Comparison of ENCODE assay signal across 18 mouse cellular contexts in genomic region chr13:63032304-63032830, GRCm38 (mm10).
DNase-seq lines count a peak whose midpoint lies in the region; ATAC-seq and TF ChIP-seq lines count a peak whose summit lies in the region.
"Had no signal": no experiment of that assay in that cellular context is flagged by ENCODE, and none has a peak within 500 bp of the region (broad histone marks: within the 10 kb centered on the region; RNA-seq: fewer than 3 reads in every experiment).

No protein-coding gene starts in this region.

- H3K27ac ChIP-seq in kidney, postnatal 0 days = peak overlapping the region; percentile 33; the same call in 1 of the 2 replicates
- H3K27ac ChIP-seq in heart, embryonic 16.5 days (ENCODE audit: low read length) = no peak overlapping the region
- H3K27ac ChIP-seq: hindbrain, embryonic 10.5 days; liver, embryonic 15.5 days; macrophage; midbrain, embryonic 13.5 days; stomach, embryonic 15.5 days had no signal

- TF ChIP-seq CTCF in kidney, postnatal 0 days (IDR thresholded peaks at IDR 0.05; ENCODE audit: low read depth) = no peak

- no peak overlapping the region for H3K4me2 ChIP-seq in kidney, postnatal 0 days (ENCODE audit: low read length)
- H3K4me2 ChIP-seq in heart, embryonic 16.5 days (ENCODE audit: low read depth, low read length) = no peak overlapping the region
- H3K4me2 ChIP-seq: liver, embryonic 15.5 days; midbrain, embryonic 13.5 days; stomach, embryonic 15.5 days had no signal

- no peak overlapping the region for H3K9ac ChIP-seq in kidney, postnatal 0 days (ENCODE audit: low read depth, low read length)
- no peak overlapping the region for H3K9ac ChIP-seq in heart, embryonic 16.5 days (ENCODE audit: low read length)
- H3K9ac ChIP-seq: liver, embryonic 15.5 days; midbrain, embryonic 13.5 days; stomach, embryonic 15.5 days had no signal

- WGBS in kidney, postnatal 0 days = 58% methylated on average over 5 of the region's 5 CpGs
- 63% methylated on average over 5 of the region's 5 CpGs for WGBS in heart, embryonic 16.5 days

- no peaks in the 10 kb centered on the region for H3K27me3 ChIP-seq in kidney, postnatal 0 days (ENCODE audit: insufficient read depth, low read length)
- H3K27me3 ChIP-seq in heart, embryonic 16.5 days (ENCODE audit: control insufficient read depth, insufficient read depth, low read length) = no peaks in the 10 kb centered on the region
- H3K27me3 ChIP-seq: CH12.LX; liver, embryonic 15.5 days; midbrain, embryonic 13.5 days; stomach, embryonic 15.5 days had no signal

- no peaks in the 10 kb centered on the region for H3K4me1 ChIP-seq in kidney, postnatal 0 days (replicated peaks; ENCODE audit: insufficient read depth, low read length)
- peaks cover 5% of the 10 kb centered on the region for H3K4me1 ChIP-seq in heart, embryonic 16.5 days (ENCODE audit: control insufficient read depth, insufficient read depth, low read length)
- H3K4me1 ChIP-seq: liver, embryonic 15.5 days had no signal

- DNase-seq in heart, adult 11 months = peak; percentile 92
- DNase-seq in heart, postnatal 14 days = no peak
- DNase-seq in kidney, postnatal 0 days (ENCODE audit: low spot score) = peak; percentile 48
- no peak for DNase-seq in kidney, postnatal 36 days
- peak; percentile 40 for DNase-seq in fibroblast of lung, adult 2 months (ENCODE audit: low read depth)
- no peak for DNase-seq in urinary bladder, adult 2 months (ENCODE audit: low spot score)
- DNase-seq in right cerebral cortex, postnatal 36 days (ENCODE audit: low spot score in 2 of 2) = no peak
- DNase-seq: cerebellum, adult 11 months; kidney, adult 9 months; thymus, postnatal 36 days had no signal

- no peaks in the 10 kb centered on the region for H3K36me3 ChIP-seq in kidney, postnatal 0 days (ENCODE audit: insufficient read depth, low read length)
- no peaks in the 10 kb centered on the region for H3K36me3 ChIP-seq in heart, embryonic 16.5 days (ENCODE audit: control insufficient read depth, insufficient read depth)
- H3K36me3 ChIP-seq: hindbrain, embryonic 10.5 days; liver, embryonic 15.5 days; midbrain, embryonic 13.5 days; stomach, embryonic 15.5 days had no signal

- intact Hi-C loops in heart, postnatal 14 days (cut with DNase I) = no loop called here

- no peak for ATAC-seq in kidney, postnatal 0 days (replicated peaks; ENCODE audit: low FRiP score, low read depth)
- ATAC-seq in heart, embryonic 16.5 days (replicated peaks; ENCODE audit: extremely low read depth, insufficient read depth, low FRiP score) = 0 out of 2 replicates have a peak, but pooled peaks have one; percentile 61
- ATAC-seq: activated CD4-positive, CD25-positive, alpha-beta regulatory T cell, adult 4 months had no signal

- no peak overlapping the region for H3K4me3 ChIP-seq in kidney, postnatal 0 days (replicated peaks; ENCODE audit: low read depth, low read length)
- no peak overlapping the region for H3K4me3 ChIP-seq in heart, embryonic 16.5 days (ENCODE audit: low read length)
- H3K4me3 ChIP-seq: hindbrain, embryonic 10.5 days; liver, embryonic 15.5 days; midbrain, embryonic 13.5 days; stomach, embryonic 15.5 days had no signal

- H3K9me3 ChIP-seq in kidney, postnatal 0 days (replicated peaks; ENCODE audit: low read length) = no peaks in the 10 kb centered on the region
- H3K9me3 ChIP-seq in heart, embryonic 16.5 days (replicated peaks; ENCODE audit: control insufficient read depth, low read length) = no peaks in the 10 kb centered on the region
- H3K9me3 ChIP-seq: hindbrain, embryonic 10.5 days; liver, embryonic 15.5 days; midbrain, embryonic 13.5 days; stomach, embryonic 15.5 days had no signal

Comparison
In these comparisons a context has a peak if more than half of its experiments do, and no peak if none do; other contexts are left out.
1. DNase-seq: peak in heart, adult 11 months (single experiment), kidney, postnatal 0 days (single experiment) and fibroblast of lung, adult 2 months (single experiment); none in heart, postnatal 14 days (0 of 2), kidney, postnatal 36 days (0 of 2), urinary bladder, adult 2 months (single experiment) and right cerebral cortex, postnatal 36 days (0 of 2).